Mouse (Mus musculus) CH12.LX (cell line): ENCODE measurements at regions not wholly inside any gene's neighbourhood (a gene's known extent, or its start where the extent isn't known, plus 50 kb on each side); places are given as distances from the start of the nearest gene placed in this dataset.

Experiments
- BHLHE40 ChIP-seq: IDR thresholded peaks from 2 replicates; pipeline ENCODE4 v1.6.1; 2011; ENCODE audit warnings: mild to moderate bottlenecking, low read depth, low read length, improper control_type of control experiment
- CTCF ChIP-seq, 2 experiments: IDR thresholded peaks in 1 of 2; conservative IDR thresholded peaks in 1 of 2; 2 replicates each; pipeline ENCODE4 v1.5.1; 2011 to 2012; ENCODE audit warnings: low read depth in 2 of 2, low read length in 2 of 2, improper control_type of control experiment in 1 of 2, inconsistent platforms in 1 of 2, mild to moderate bottlenecking in 1 of 2, moderate library complexity in 1 of 2
- E2F4 ChIP-seq: IDR thresholded peaks from 2 replicates; pipeline ENCODE4 v1.6.1; 2011; ENCODE audit warnings: low read depth, low read length, improper control_type of control experiment; ENCODE audit not compliant: insufficient replicate concordance
- ELF1 ChIP-seq: IDR thresholded peaks from 2 replicates; pipeline ENCODE4 v1.6.1; 2014; ENCODE audit warnings: low read depth, mild to moderate bottlenecking, inconsistent platforms, low read length, improper control_type of control experiment
- GABPA ChIP-seq: IDR thresholded peaks from 2 replicates; pipeline ENCODE4 v1.6.1; 2012; ENCODE audit warnings: low read depth, low read length, improper control_type of control experiment, inconsistent platforms; ENCODE audit not compliant: insufficient replicate concordance
- HCFC1 ChIP-seq: IDR thresholded peaks from 2 replicates; pipeline ENCODE4 v1.6.1; 2012; ENCODE audit warnings: low read depth, mild to moderate bottlenecking, inconsistent platforms, low read length, improper control_type of control experiment
- MAFK ChIP-seq: IDR thresholded peaks from 2 replicates; pipeline ENCODE4 v1.6.1; 2011; ENCODE audit warnings: low read length, improper control_type of control experiment; ENCODE audit not compliant: insufficient replicate concordance
- MAX ChIP-seq: IDR thresholded peaks from 2 replicates; pipeline ENCODE4 v1.6.1; 2011; ENCODE audit warnings: low read length, improper control_type of control experiment
- POLR2A ChIP-seq: IDR thresholded peaks from 2 replicates; pipeline ENCODE4 v1.6.1; 2011; ENCODE audit warnings: low read depth, mild to moderate bottlenecking, improper control_type of control experiment, low read length
- TCF12 ChIP-seq: IDR thresholded peaks from 2 replicates; pipeline ENCODE4 v1.6.1; 2014; ENCODE audit warnings: low read depth, mild to moderate bottlenecking, inconsistent platforms, low read length, improper control_type of control experiment
- ZNF384 ChIP-seq: IDR thresholded peaks from 2 replicates; pipeline ENCODE4 v1.6.1; 2012; ENCODE audit warnings: low read depth, low read length, improper control_type of control experiment, inconsistent platforms

DNA sequence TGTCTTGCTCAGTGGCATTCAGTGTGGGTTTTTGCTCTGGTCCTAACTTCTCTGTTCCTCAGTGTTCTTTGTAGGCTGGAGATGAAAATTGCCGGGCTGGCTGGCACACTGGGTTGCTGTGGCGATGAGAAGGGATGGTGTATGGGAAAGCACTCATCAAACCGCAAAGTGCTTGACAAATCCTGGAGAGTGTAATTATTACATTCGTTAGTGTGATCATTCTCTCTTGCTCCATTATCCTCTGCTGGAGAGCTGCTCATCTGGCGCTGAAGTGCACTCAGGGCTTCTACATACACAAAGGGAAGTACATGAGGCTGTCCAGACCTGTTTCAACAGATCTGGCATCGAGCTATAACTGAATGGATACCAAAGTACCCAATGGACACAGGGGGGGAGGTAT, 605.9 kb upstream of the Cdh11 start:
- TF ChIP-seq MAX (no peak), CTCF (conservative IDR thresholded peaks at IDR 0.05 in 1 of 2, IDR thresholded peaks at IDR 0.05 in 1 of 2; ENCODE audit: low read depth in 2 of 2, low read length in 2 of 2) (no peak), TCF12 (no peak), POLR2A (no peak), ZNF384 (no peak), MAFK (no peak), ELF1 (no peak), BHLHE40 (no peak), HCFC1 (no peak), GABPA (no peak), E2F4 (no peak)
